Mouse (Mus musculus) liver, embryonic 14.5 days (tissue): ENCODE results near the gene 8030474K03Rik. TPM values are rescaled to one million over a fixed set of nuclear protein-coding genes. Genes with fewer than 3 reads are reported as not detected.
"Not testable (repeated sequence)": the region's sequence is repeated elsewhere in the genome, so short reads cannot be mapped to it uniquely, and the experiment has no call there.

Experiments
- ATAC-seq: fragments of 200-750 bp; cut with Nextera tagmentation; 2 replicates; pipeline ENCODE4 v1.8.0; 2017; ENCODE audit warnings: moderate number of reproducible peaks, mild to moderate bottlenecking, moderate library complexity; ENCODE audit not compliant: insufficient read depth
- DNase-seq, 3 experiments: peaks; one replicate each; pipeline ENCODE4 v3.0.0-alpha.2; 2012 to 2013; ENCODE audit warnings: low read depth in 3 of 3, low spot score in 3 of 3
- H3K27ac ChIP-seq: fragments of 300-500 bp; sonication (generic); 2 replicates; pipeline ENCODE4 v1.5.1; 2014; ENCODE audit warnings: moderate library complexity, mild to moderate bottlenecking, control low read depth, inconsistent platforms
- H3K27me3 ChIP-seq: fragments of 300-500 bp; sonication (generic); 2 replicates; pipeline ENCODE4 v1.6.1; 2014; ENCODE audit warnings: mild to moderate bottlenecking, low read length, moderate library complexity; ENCODE audit not compliant: control insufficient read depth, insufficient read depth
- H3K36me3 ChIP-seq: fragments of 300-500 bp; sonication (generic); replicated peaks from 2 replicates; pipeline ENCODE4 v1.6.1; 2014; ENCODE audit warnings: low read depth; ENCODE audit not compliant: control insufficient read depth, insufficient read depth
- H3K4me1 ChIP-seq, 2 experiments: fragments of 200-500 bp in 1 of 2; fragments of 300-500 bp in 1 of 2; sonication (generic) in 1 of 2; replicated peaks; 2 replicates each; pipeline ENCODE4 v1.6.1; 2012 to 2014; ENCODE audit warnings: antibody characterized with exemption in 1 of 2, inconsistent platforms in 1 of 2, low read length in 1 of 2; ENCODE audit not compliant: control insufficient read depth in 2 of 2, insufficient read depth in 2 of 2
- H3K4me2 ChIP-seq: fragments of 300-500 bp; sonication (generic); 2 replicates; pipeline ENCODE4 v1.6.1; 2014; ENCODE audit warnings: low read depth, mild to moderate bottlenecking, control low read depth, moderate library complexity
- H3K4me3 ChIP-seq, 2 experiments: fragments of 200-500 bp in 1 of 2; fragments of 300-500 bp in 1 of 2; sonication (generic) in 1 of 2; 2 replicates each; pipeline ENCODE4 v1.5.1; 2012 to 2014; ENCODE audit warnings: low read depth in 2 of 2, low read length in 2 of 2, mild to moderate bottlenecking in 2 of 2, control low read depth in 1 of 2, inconsistent platforms in 1 of 2, moderate library complexity in 1 of 2; ENCODE audit not compliant: insufficient read depth in 1 of 2
- H3K9ac ChIP-seq: fragments of 300-500 bp; sonication (generic); replicated peaks from 2 replicates; pipeline ENCODE4 v1.6.1; 2014; ENCODE audit warnings: mild to moderate bottlenecking, control low read depth, moderate library complexity
- H3K9me3 ChIP-seq: fragments of 300-500 bp; sonication (generic); 2 replicates; pipeline ENCODE4 v1.6.1; 2016; ENCODE audit warnings: low read length, mixed read lengths; ENCODE audit not compliant: control insufficient read depth
- CTCF ChIP-seq: IDR thresholded peaks from 2 replicates; pipeline ENCODE4 v1.5.1; 2016; ENCODE audit warnings: antibody characterized with exemption, low read depth, control low read depth
- EP300 ChIP-seq: IDR thresholded peaks from 2 replicates; pipeline ENCODE4 v1.6.1; 2016; ENCODE audit warnings: antibody characterized with exemption, low read depth
- WGBS: fragments of 180-500 bp; shearing (Covaris S2); extraction: QIAGEN DNeasy Blood & Tissue Kit; methylation state at CpG from one replicate; pipeline ENCODE4 v1.1.7; 2014; ENCODE audit not compliant: insufficient replicate concordance; 5-methylcytosine and 5-hydroxymethylcytosine counted together
- polyA plus RNA-seq, 2 experiments: library from polyadenylated mRNA; depleted of rRNA in 1 of 2; stranded (reverse) in 1 of 2; unstranded in 1 of 2; fragments of >200 nt; fragmentation: Nextera tagmentation in 1 of 2; extraction: Ambion mirVana in 1 of 2; gene quantifications; 2 replicates each; pipeline versions ENCODE4 v1.2.1 to v1.2.3; 2012 to 2014

Gene 8030474K03Rik
- polyA plus RNA-seq, 2 experiments: 0.02 TPM; not detected in 1

DNA sequence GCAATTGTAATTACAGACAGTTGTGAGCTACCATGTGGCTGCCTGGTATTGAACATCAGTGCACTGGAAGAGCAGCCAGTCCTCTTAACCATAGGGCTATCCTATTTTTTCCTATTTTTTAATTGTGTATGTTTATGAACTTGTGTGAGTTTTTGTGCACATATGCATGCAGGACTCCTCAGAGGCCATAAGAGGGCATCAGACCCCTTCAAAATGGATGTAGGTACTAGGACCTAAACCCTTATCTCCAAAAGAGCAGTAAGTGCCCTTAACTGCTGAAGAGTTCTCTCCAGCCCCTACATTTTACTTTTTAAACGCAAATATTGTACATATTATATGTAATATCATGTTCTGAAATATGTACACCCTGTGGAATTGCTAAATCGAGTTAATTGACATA is 11.1 kb downstream of the 8030474K03Rik start:
- WGBS: 19% methylated on average over 2 of the region's 2 CpGs
- TF ChIP-seq CTCF (no peak; the same call in 1 of the 2 replicates), EP300 (no peak)
- no peaks in the 10 kb centered on the region for H3K27me3 ChIP-seq

DNA sequence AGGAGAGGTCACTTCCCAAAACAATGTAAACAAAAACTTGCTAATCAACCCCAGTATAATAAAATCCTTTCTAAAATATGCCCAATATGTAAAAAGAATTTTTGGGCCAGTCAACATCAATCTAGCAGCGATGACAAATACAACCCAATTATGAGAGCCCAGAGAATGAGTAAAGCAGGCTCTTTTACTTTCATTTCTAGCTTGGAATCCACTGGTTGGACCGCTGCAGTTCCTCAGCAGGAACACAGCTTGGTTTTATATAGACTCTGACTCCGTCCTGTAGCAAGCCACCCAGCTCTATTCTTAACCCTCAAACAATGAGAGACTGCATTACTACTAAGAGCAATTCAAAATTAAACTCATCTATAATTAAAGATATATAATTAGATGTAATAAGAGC is 17.3 kb downstream of the 8030474K03Rik start:
- Histone ChIP-seq H3K9me3 (no peaks in the 10 kb centered on the region), H3K27me3 (no peaks in the 10 kb centered on the region; the same call in 1 of the 2 replicates), H3K27ac (no peak overlapping the region), H3K4me1 (no peaks in the 10 kb centered on the region), H3K36me3 (no peaks in the 10 kb centered on the region), H3K9ac (no peak overlapping the region), H3K4me2 (no peak overlapping the region), H3K4me3 (no peak overlapping the region)
- DNase-seq: no peak
- TF ChIP-seq EP300: no peak
- no peak for TF ChIP-seq CTCF
- 37% methylated on average over 3 of the region's 3 CpGs for WGBS
- no peak for ATAC-seq

More for the DNA sequence above, 11.1 kb downstream of the 8030474K03Rik start:
- ATAC-seq (no peak), DNase-seq (no peak)
- Histone ChIP-seq H3K9me3 (no peaks in the 10 kb centered on the region), H3K27ac (no peak overlapping the region), H3K4me2 (no peak overlapping the region), H3K36me3 (no peaks in the 10 kb centered on the region), H3K4me3 (no peak overlapping the region), H3K9ac (no peak overlapping the region), H3K4me1 (no peaks in the 10 kb centered on the region)

DNA sequence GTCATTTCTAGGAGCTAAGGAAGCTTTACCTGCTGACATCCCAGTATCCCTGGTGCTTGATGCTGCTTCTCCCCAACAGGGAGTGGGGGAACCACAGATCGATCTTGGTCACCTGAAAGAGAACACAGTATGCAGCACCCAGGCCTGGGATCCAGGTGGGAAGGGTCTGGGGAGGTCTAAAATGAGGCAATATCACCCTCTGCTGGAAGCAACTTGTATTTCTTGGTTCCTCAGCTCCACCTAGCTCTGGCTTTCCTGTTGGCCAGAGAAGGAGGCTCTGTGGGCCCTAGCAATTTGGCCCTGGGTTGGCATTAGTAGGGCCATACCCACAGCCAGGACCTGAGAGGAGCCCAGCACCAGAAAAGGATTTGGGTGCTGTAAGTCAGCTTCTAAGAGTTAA is 24.7 kb downstream of the 8030474K03Rik start:
- TF ChIP-seq CTCF (no peak), EP300 (no peak)
- Histone ChIP-seq H3K27me3 (no peaks in the 10 kb centered on the region), H3K9ac (no peak overlapping the region), H3K4me1 (no peaks in the 10 kb centered on the region), H3K36me3 (no peaks in the 10 kb centered on the region), H3K27ac (no peak overlapping the region), H3K9me3 (no peaks in the 10 kb centered on the region), H3K4me2 (no peak overlapping the region), H3K4me3 (no peak overlapping the region)
- ATAC-seq: no peak
- DNase-seq: no peak
- 54% methylated on average over 1 of the region's 1 CpGs for WGBS

DNA sequence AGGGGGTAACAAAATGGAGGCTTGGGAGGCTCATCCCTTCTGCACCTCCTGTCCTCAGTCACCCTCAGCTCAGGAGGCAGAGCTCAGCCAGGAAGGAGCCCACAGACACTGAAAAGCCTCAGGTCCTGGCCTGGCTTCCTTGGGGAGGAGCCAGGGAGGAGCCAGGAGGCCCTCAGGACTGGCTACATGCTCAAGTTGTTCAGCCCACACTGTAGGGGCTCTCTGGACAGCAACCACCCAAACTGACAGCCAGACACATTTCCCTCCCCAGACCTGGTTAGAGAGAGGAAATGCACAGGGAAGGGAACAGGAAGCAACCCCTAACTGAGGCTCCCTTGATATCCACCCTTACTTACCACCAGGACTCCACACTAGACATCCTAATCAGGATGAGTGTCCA is 25.5 kb downstream of the 8030474K03Rik start:
- not testable (repeated sequence) for H3K27ac ChIP-seq, ATAC-seq, H3K27me3 ChIP-seq, H3K4me1 ChIP-seq, H3K9ac ChIP-seq, H3K9me3 ChIP-seq, H3K4me2 ChIP-seq, H3K36me3 ChIP-seq, H3K4me3 ChIP-seq, DNase-seq

DNA sequence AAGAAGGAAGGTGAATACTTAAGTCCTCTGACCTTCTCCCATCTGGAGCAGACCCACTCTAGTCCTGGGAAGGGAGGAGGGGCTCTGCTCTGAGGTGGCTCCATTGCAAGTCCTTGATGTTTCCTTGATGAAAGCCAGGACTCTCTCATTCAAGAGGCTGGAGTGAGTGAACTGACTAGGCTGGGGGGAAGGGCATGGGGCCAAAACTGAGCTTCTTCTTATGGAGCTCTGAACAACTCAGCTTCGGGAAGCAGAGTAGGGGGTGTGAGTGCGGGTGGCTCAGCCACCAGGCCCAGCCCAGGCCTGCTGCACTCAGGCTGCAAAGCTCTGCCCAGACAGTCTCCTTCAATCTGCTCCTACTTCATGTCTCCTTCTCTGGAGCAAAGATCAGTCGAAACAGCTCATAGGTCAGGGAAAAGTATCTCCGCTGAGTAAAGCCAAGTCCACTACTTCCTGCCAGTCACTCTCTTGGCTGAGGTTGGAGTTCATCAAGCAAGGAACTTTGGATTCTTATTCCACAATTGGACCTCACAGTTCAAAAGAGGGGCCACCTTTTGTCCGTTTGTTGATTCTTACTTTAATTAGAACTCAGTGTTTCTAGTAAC is 52.8 kb downstream of the 8030474K03Rik start:
- ATAC-seq: no peak
- Histone ChIP-seq H3K4me3 (no peak overlapping the region), H3K4me2 (no peak overlapping the region), H3K4me1 (no peaks in the 10 kb centered on the region), H3K9ac (no peak overlapping the region), H3K27me3 (peaks cover 40% of the 10 kb centered on the region), H3K36me3 (no peaks in the 10 kb centered on the region), H3K9me3 (no peaks in the 10 kb centered on the region), H3K27ac (no peak overlapping the region)
- WGBS: 43% methylated on average over 5 of the region's 5 CpGs
- DNase-seq: no peak
- TF ChIP-seq EP300: no peak
- TF ChIP-seq CTCF: no peak

Other genes starting within 250 kb of the 8030474K03Rik start
- 42.8 and 54.2 TPM in 2 replicates for gene Ogt, start 154.6 kb upstream of the 8030474K03Rik start, polyA plus RNA-seq (2012; rRNA removed)
- gene Ogt, start 154.6 kb upstream of the 8030474K03Rik start, polyA plus RNA-seq (2014; fragmentation: Nextera tagmentation; extraction: Ambion mirVana): 49.8 and 57.2 TPM in 2 replicates
- gene Cxcr3, start 60.4 kb upstream of the 8030474K03Rik start, polyA plus RNA-seq (2012; rRNA removed): 0.20 and 0.26 TPM in 2 replicates
- 0.20 and 0.28 TPM in 2 replicates for gene Cxcr3, start 60.4 kb upstream of the 8030474K03Rik start, polyA plus RNA-seq (2014; fragmentation: Nextera tagmentation; extraction: Ambion mirVana)
- gene Gm4779, start 233 bp upstream of the 8030474K03Rik start, polyA plus RNA-seq (2012; rRNA removed): 0.06 and 0.12 TPM in 2 replicates
- gene Gm4779, start 233 bp upstream of the 8030474K03Rik start, polyA plus RNA-seq (2014; fragmentation: Nextera tagmentation; extraction: Ambion mirVana): 0.06 TPM in 1 of 2 replicates, not detected in the other
- 0.27 and 0.39 TPM in 2 replicates for gene Nhsl2, start 54.7 kb downstream of the 8030474K03Rik start, polyA plus RNA-seq (2012; rRNA removed)
- gene Nhsl2, start 54.7 kb downstream of the 8030474K03Rik start, polyA plus RNA-seq (2014; fragmentation: Nextera tagmentation; extraction: Ambion mirVana): 1.1 and 1.3 TPM in 2 replicates